Mouse (Mus musculus) gastrocnemius, postnatal 14 days (tissue): ENCODE measurements at regions not wholly inside any gene's neighbourhood (a gene's known extent, or its start where the extent isn't known, plus 50 kb on each side); places are given as distances from the start of the nearest gene placed in this dataset.

ENCODE experiments used
- DNase-seq: peaks from one replicate; pipeline ENCODE4 v3.0.0; 2021; ENCODE audit warnings: mixed read lengths
- intact Hi-C: fragments of 180-260 bp; cut with DNase I; formaldehyde crosslinking; loops from one replicate; pipeline ENCODE4 v1.15.1; 2025; ENCODE audit warnings: low total_unique reads

- intact Hi-C loops: no loop called here
- no peak for DNase-seq
Observed at GRCm38 (mm10) chr9:67165486-67165885, 116.3 kb upstream of the Tpm1 start.

GRCm38 (mm10) chr9:67163746-67164145, 114.5 kb upstream of the Tpm1 start:
- intact Hi-C loops: no loop called here
- no peak for DNase-seq

GRCm38 (mm10) chr9:67160785-67161455, 111.7 kb upstream of the Tpm1 start:
- peak; percentile 38 for DNase-seq
- intact Hi-C loops: no loop called here

GRCm38 (mm10) chr9:67160350-67160749, 111.1 kb upstream of the Tpm1 start:
- intact Hi-C loops: no loop called here

DNA sequence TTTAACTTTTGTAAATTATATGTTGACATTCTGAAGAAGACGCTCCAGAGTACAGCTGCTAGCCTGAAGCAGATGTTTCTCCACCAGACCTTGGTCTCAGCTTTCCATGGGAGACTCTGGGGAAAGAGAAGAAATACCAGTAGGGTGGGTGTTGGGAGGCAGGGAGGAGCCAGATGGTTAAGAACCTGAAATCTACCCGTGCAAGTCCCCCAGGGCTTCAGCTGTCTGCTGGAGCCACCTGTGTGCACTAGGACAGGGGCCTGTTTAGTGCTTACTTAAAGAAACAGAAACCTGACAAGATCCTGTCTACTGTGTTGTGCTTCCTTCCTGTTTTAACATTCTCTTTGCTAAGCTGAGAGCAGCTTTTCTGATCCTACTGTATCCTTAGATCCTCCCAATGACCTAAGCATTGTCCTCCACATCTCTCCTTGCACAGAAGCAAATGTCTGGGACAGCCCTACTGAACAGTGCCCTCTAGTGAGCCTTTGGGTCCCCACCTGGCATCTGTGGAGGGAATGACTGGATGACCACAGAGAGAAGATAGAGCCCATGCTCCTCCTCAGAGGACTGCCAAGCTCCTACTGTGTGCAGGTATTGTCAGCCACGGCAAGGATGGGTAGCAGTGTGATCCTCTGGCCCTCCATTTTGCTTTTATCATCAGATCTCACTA, 107.5 kb upstream of the Tpm1 start:
- intact Hi-C loops: no loop called here
- peak; percentile 41 for DNase-seq

More at GRCm38 (mm10) chr9:67160350-67160749, 111.1 kb upstream of the Tpm1 start:
- no peak for DNase-seq

- intact Hi-C loops: no loop called here
- no peak for DNase-seq
Observed at GRCm38 (mm10) chr9:67154062-67154461, 104.9 kb upstream of the Tpm1 start.

DNA sequence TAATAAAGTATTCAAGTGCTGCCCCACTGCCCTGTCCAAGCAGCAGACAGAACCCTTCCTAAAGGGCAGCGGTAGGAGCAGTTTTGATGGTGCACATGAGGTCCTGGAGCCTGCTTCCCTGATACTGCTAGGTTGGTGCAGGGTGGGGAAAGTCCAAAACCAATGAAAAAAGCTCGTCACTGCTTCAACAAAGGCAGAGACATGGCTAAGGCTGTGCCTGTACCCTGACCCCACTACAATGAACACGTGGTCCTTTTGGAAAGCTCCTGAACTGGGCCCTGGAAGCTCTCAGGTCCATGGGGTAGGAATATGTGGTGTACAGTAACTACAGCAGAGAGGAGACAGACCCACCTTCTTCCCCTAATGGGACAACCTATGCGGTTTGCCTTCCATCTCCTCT, 104.1 kb upstream of the Tpm1 start:
- intact Hi-C loops: no loop called here
- DNase-seq: no peak

DNA sequence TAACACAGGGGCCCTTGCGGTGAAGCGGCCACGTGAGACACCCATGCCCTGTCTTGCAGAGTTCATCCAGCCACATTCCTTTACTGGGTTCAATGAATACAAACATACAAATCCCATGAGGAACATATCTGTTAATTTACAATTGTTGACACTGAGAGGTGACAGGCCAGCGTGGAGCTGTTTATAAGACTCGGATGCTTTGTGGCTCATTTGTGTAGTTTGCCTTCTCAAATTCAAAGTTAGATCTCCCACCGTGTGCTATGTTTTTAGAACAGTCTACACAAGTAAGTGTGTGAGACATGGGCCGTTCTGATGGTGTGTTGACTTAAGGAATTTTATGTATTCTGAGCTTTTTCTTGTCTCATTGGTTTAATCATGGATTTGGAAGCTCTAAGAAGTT, 98.5 kb upstream of the Tpm1 start:
- intact Hi-C loops: loop anchor here (10.0 kb wide), 1 partner anchor 93 kb away; no protein-coding TSS in a partner anchor
- no peak for DNase-seq

GRCm38 (mm10) chr9:67145392-67145791, 96.2 kb upstream of the Tpm1 start:
- intact Hi-C loops: loop anchor here (10.0 kb wide), 1 partner anchor 91 kb away; no protein-coding TSS in a partner anchor
- no peak for DNase-seq

GRCm38 (mm10) chr9:67144511-67144910, 95.3 kb upstream of the Tpm1 start:
- intact Hi-C loops: loop anchor here (10.0 kb wide), 1 partner anchor 90 kb away; no protein-coding TSS in a partner anchor
- DNase-seq: no peak

DNA sequence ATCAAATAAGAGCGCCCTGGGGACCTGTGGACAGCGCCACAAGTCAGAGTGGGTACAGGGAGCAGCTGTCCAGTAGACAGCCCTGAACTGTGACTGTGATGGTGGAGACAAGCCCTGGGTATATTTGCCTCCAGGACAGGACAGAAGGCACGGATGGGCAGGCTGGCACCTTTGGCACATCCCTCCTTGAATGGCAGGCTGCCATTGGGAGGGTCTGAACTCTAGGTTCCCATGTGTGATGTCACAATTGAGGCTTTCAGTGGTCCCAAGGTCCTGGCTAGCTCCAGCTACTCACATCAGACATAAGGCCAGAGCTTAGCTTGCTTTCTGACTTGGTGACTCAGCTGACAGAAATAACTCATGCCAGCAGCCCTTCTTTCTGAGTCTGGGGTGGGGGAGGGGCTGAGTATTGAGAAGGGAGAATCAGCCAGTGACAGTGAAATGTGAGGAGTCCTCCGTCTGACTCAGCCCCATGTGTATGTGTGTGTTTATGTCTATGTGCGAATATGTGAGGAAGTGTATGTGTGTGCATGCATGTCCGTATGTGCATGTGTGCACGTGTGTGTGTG, 91.2 kb upstream of the Tpm1 start:
- intact Hi-C loops: loop anchor here (10.0 kb wide), 1 partner anchor 86 kb away; no protein-coding TSS in a partner anchor
- DNase-seq: peak; percentile 42

- intact Hi-C loops: no loop called here
- DNase-seq: peak; percentile 59
Observed at GRCm38 (mm10) chr9:67137681-67138080, 88.5 kb upstream of the Tpm1 start.

- DNase-seq: peak; percentile 51
- intact Hi-C loops: no loop called here
Observed at GRCm38 (mm10) chr9:67137141-67137540, 87.9 kb upstream of the Tpm1 start.

DNA sequence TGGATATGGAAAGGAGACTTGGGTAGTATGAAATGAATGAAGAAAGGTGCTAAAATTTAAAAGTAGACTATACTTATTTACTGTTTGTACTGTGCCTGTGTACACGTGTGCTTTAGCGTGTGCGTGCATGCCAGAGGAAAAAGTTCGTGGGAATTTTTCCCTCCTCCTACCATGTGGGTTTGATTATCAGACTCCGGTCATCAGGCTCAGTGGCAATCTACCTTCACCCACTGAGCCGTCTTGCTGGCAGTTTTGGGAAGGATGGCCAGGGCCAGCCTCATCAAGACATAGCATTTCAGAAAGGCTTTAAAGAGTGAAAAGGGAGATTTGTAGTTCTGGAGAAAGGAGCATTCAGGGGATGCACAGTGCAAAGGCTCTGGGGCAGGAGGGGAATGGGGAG, 87.0 kb upstream of the Tpm1 start:
- intact Hi-C loops: no loop called here
- no peak for DNase-seq

DNA sequence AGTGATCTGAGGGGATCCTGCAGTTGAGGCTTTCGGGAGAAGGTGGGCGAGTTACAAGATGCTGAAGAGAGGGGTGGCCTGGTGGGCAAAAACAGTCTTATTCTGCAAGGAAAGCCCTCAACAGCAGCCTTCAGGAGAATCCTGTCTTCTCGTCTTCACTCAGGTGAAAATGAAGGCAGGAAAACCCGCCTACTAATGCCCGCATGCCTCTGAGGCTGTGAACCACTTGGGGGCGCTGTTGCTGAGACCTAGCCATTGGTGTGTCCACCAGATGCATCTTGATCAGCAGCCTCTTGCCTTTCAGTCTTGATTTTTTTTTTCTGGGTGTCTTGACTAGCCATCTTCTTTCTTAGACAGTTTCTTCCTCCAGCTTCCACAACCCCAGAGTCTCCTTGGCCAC, 85.2 kb upstream of the Tpm1 start:
- intact Hi-C loops: no loop called here
- peak; percentile 23 for DNase-seq

GRCm38 (mm10) chr9:67132370-67132769, 83.2 kb upstream of the Tpm1 start:
- intact Hi-C loops: no loop called here

DNA sequence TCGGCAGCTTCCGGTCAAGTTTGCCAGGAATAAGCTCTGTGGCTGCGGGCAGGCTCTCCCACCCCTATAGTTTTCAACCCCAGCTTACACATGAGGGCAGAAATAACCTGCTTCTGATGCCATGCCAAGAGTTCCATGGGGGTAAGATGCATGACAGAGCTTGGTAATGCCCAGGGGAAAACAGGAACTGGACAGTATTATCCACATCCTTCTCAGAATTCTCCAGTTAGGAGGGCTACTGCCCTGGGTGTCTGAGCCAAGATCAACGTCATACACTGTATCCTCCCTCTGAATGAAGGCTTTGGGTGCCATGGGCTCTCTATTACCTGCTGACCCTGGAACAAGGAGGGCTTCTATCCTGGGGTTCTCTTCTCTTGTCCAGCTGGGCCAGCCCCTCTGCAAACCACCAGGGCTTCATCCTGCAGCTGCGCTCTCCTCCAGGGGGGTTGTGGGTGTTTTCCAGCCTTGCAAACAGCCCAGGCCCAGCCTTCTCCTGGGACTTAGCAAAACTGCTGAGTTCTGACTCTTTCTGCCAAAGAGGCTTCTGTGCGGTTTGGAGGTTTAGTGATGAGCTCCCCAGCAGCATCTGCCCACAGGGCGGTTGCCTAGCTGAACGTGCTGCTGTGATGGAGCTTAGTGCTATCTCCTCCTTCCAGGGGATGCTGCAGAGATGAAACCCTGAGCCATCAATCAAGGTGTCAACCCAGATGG, 81.7 kb upstream of the Tpm1 start:
- peak; percentile 46 for DNase-seq
- intact Hi-C loops: no loop called here

More at GRCm38 (mm10) chr9:67132370-67132769, 83.2 kb upstream of the Tpm1 start:
- no peak for DNase-seq

DNA sequence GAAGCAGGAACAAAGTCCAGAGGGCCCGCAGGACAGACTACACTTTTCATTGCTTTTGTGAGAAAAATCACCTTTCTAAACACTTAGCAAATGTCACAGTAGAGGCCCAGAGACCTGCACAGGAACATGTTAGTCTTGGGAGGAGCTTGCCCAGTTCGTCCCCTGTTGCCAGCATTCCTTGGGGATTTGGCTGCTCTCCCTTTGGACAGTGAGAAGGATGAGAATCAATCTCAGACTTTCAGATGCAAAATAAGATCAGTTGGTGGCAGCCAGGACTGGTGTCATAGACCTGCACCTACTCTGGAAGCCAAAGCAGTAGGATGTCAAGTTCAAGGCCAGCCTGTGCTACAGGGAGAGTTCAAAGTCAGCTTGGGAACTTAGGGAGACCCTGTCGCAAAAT, 80.7 kb upstream of the Tpm1 start:
- intact Hi-C loops: no loop called here
- peak; percentile 40 for DNase-seq

GRCm38 (mm10) chr9:67129095-67129494, 79.9 kb upstream of the Tpm1 start:
- intact Hi-C loops: no loop called here

GRCm38 (mm10) chr9:67121691-67122090, 72.5 kb upstream of the Tpm1 start:
- intact Hi-C loops: no loop called here
- DNase-seq: no peak

More at GRCm38 (mm10) chr9:67129095-67129494, 79.9 kb upstream of the Tpm1 start:
- no peak for DNase-seq
